Mouse (Mus musculus) forebrain, embryonic 13.5 days (tissue): Measurements from ENCODE around the gene Selenoo. TPM values are rescaled to one million over a fixed set of nuclear protein-coding genes. Genes with fewer than 3 reads are reported as not detected.

Experiments
- ATAC-seq: fragments of 200-750 bp; cut with Nextera tagmentation; 2 replicates; pipeline ENCODE4 v1.8.0; 2017
- H3K27ac ChIP-seq: fragments of 300-500 bp; sonication (generic); 2 replicates; pipeline ENCODE4 v1.5.1; 2015; ENCODE audit warnings: inconsistent platforms, mild to moderate bottlenecking, moderate library complexity
- H3K27me3 ChIP-seq: fragments of 300-500 bp; sonication (generic); 2 replicates; pipeline ENCODE4 v1.6.1; 2015; ENCODE audit warnings: mild to moderate bottlenecking, inconsistent platforms
- H3K36me3 ChIP-seq: fragments of 300-500 bp; sonication (generic); 2 replicates; pipeline ENCODE4 v1.6.1; 2015; ENCODE audit warnings: mild to moderate bottlenecking, inconsistent platforms; ENCODE audit not compliant: poor library complexity, severe bottlenecking
- H3K4me1 ChIP-seq: fragments of 300-500 bp; sonication (generic); 2 replicates; pipeline ENCODE4 v1.6.1; 2015; ENCODE audit warnings: inconsistent platforms
- H3K4me2 ChIP-seq: fragments of 300-500 bp; sonication (generic); 2 replicates; pipeline ENCODE4 v1.6.1; 2015; ENCODE audit warnings: inconsistent platforms, mild to moderate bottlenecking, moderate library complexity
- H3K4me3 ChIP-seq: fragments of 300-500 bp; sonication (generic); 2 replicates; pipeline ENCODE4 v1.5.1; 2015; ENCODE audit warnings: mild to moderate bottlenecking, inconsistent platforms
- H3K9ac ChIP-seq: fragments of 300-500 bp; sonication (generic); 2 replicates; pipeline ENCODE4 v1.6.1; 2015; ENCODE audit warnings: mild to moderate bottlenecking, inconsistent platforms
- H3K9me3 ChIP-seq: fragments of 300-500 bp; sonication (generic); replicated peaks from 2 replicates; pipeline ENCODE4 v1.6.1; 2016; ENCODE audit warnings: inconsistent platforms
- WGBS: fragments of 180-500 bp; shearing (Covaris S2); methylation state at CpG from one replicate; pipeline ENCODE4 v1.1.7; 2015; 5-methylcytosine and 5-hydroxymethylcytosine counted together
- polyA plus RNA-seq: library from polyadenylated mRNA; unstranded; fragments of >200 nt; fragmentation: Nextera tagmentation; extraction: Ambion mirVana; gene quantifications from 2 replicates; pipeline ENCODE4 v1.2.1, GENCODE M21; 2015

The Selenoo gene
- 20.9 and 22.5 TPM in 2 replicates for polyA plus RNA-seq

DNA sequence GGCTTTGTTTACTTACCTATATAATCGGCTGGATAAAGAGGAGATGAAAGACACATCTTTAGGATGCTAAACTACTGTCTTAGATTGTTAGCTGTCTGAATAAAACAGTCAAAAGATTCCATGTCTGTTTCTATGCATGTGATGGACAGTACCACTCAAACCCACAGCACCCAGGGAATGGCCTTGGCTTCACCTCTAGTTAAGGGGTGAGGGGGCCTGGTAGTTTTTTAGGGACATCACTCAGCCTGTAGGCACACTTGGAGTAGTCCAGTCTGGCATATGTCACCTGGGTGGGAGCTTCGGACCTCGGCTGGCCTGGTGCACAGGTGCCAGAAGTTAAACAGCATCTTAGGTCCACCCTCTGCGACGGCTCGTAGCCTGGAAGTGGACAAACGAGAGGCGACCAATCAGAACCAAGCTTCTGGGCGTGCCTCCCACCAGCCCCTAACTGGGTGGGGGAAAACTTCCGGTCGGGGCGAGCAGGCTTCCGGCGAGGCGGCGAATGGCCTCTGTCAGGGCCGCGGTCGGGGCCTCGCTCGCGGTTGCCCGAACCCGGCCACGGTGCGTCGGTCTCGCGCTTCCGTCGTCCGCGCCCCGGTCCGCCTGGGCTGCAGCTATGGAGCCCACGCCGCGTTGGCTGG lies at the start of gene Selenoo:
Selenoo (plus strand) TSS at position 478 of the 641 bp plus-strand sequence.
- peak within 1 kb of the TSS; percentile 99 for H3K4me3 ChIP-seq
- peak within 1 kb of the TSS; percentile 99 for H3K4me2 ChIP-seq
- peak within 1 kb of the TSS; percentile 97 for H3K9ac ChIP-seq
- peak; percentile 93 for ATAC-seq
- no peaks in the 10 kb centered on the region for H3K9me3 ChIP-seq
- 2% methylated on average over 35 of the region's 38 CpGs for WGBS
- no peaks in the 10 kb centered on the region for H3K27me3 ChIP-seq
- peaks cover 51% of the 10 kb centered on the region for H3K36me3 ChIP-seq
- H3K27ac ChIP-seq, result peak within 1 kb of the TSS; percentile 75
- peaks cover 23% of the 10 kb centered on the region for H3K4me1 ChIP-seq

- Histone ChIP-seq H3K4me1 (no peaks in the 10 kb centered on the region), H3K4me2 (no peak overlapping the region), H3K36me3 (no peaks in the 10 kb centered on the region), H3K27me3 (no peaks in the 10 kb centered on the region), H3K9me3 (peaks cover 3% of the 10 kb centered on the region; the same call in 1 of the 2 replicates), H3K27ac (no peak overlapping the region), H3K9ac (no peak overlapping the region), H3K4me3 (no peak overlapping the region)
- no peak for ATAC-seq
- whole genome bisulfite sequencing, result 74% methylated on average over 5 of the region's 5 CpGs
Observed at GRCm38 (mm10) chr15:89044381-89044780, 44.5 kb upstream of the Selenoo start.

GRCm38 (mm10) chr15:89046356-89046755 lies 42.5 kb upstream of the Selenoo start:
- no peaks in the 10 kb centered on the region for H3K36me3 ChIP-seq
- H3K9ac ChIP-seq, result no peak overlapping the region
- WGBS, result 87% methylated on average over 4 of the region's 4 CpGs
- no peak overlapping the region for H3K4me2 ChIP-seq
- no peaks in the 10 kb centered on the region for H3K4me1 ChIP-seq
- H3K4me3 ChIP-seq, result no peak overlapping the region
- peaks cover 3% of the 10 kb centered on the region; the same call in 1 of the 2 replicates for H3K9me3 ChIP-seq
- ATAC-seq, result no peak
- no peaks in the 10 kb centered on the region for H3K27me3 ChIP-seq
- no peak overlapping the region for H3K27ac ChIP-seq

- H3K9ac ChIP-seq, result no peak overlapping the region
- H3K27me3 ChIP-seq, result peaks cover 16% of the 10 kb centered on the region; the same call in 1 of the 2 replicates
- H3K27ac ChIP-seq, result no peak overlapping the region
- H3K4me1 ChIP-seq, result peaks cover 6% of the 10 kb centered on the region; the same call in 1 of the 2 replicates
- no peaks in the 10 kb centered on the region for H3K9me3 ChIP-seq
- 89% methylated on average over 7 of the region's 7 CpGs for WGBS
- no peak for ATAC-seq
- H3K4me3 ChIP-seq, result no peak overlapping the region
- no peak overlapping the region for H3K4me2 ChIP-seq
- no peaks in the 10 kb centered on the region for H3K36me3 ChIP-seq
Observed at GRCm38 (mm10) chr15:89054666-89055065, 34.2 kb upstream of the Selenoo start.

DNA sequence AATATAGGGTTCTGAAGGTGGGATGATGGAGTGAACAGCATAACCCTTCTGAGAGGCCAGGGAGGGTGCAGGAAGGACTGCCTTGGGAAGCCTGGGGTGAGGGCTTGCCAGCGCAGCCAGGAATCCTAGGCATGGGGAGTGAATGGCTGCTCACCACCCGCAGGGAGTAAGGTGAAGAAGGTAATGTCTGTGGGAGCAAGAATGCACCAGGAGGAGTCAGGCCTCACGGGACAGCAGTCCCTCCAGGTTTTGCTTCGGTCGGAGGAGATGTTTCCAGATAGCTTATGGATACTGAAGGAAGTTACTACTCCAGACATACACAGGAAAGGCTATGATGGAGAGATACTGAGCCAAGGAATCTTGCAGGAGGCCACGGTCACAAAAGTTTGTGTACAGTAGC lies 30.1 kb upstream of the Selenoo start:
- peak overlapping the region; percentile 94 for H3K4me2 ChIP-seq
- H3K4me3 ChIP-seq, result peak overlapping the region; percentile 69
- H3K36me3 ChIP-seq, result no peaks in the 10 kb centered on the region
- peaks cover 16% of the 10 kb centered on the region; the same call in 1 of the 2 replicates for H3K27me3 ChIP-seq
- no peaks in the 10 kb centered on the region for H3K9me3 ChIP-seq
- WGBS, result 31% methylated on average over 6 of the region's 6 CpGs
- H3K9ac ChIP-seq, result peak overlapping the region; percentile 82; the same call in 1 of the 2 replicates
- H3K27ac ChIP-seq, result no peak overlapping the region
- ATAC-seq, result no peak
- peaks cover 16% of the 10 kb centered on the region for H3K4me1 ChIP-seq

GRCm38 (mm10) chr15:89059161-89059931 lies 29.5 kb upstream of the Selenoo start, which contains the start of gene Panx2:
Gene Panx2 (plus strand): TSS chr15:89059734.
- Histone ChIP-seq H3K4me1 (peaks cover 16% of the 10 kb centered on the region), H3K36me3 (no peaks in the 10 kb centered on the region), H3K4me3 (peak within 1 kb of the TSS; percentile 69), H3K9ac (peak within 1 kb of the TSS; percentile 82), H3K27me3 (peaks cover 16% of the 10 kb centered on the region; the same call in 1 of the 2 replicates), H3K27ac (peak within 1 kb of the TSS; percentile 19; the same call in 1 of the 2 replicates), H3K4me2 (peak within 1 kb of the TSS; percentile 94), H3K9me3 (no peaks in the 10 kb centered on the region)
- peak; percentile 59 for ATAC-seq
- WGBS, result 1% methylated on average over 38 of the region's 57 CpGs

GRCm38 (mm10) chr15:89060032-89060681 lies 28.7 kb upstream of the Selenoo start:
- peak overlapping the region; percentile 69 for H3K4me3 ChIP-seq
- H3K4me2 ChIP-seq, result peak overlapping the region; percentile 94
- no peak overlapping the region; the same call in 1 of the 2 replicates for H3K27ac ChIP-seq
- peak overlapping the region; percentile 82 for H3K9ac ChIP-seq
- H3K9me3 ChIP-seq, result no peaks in the 10 kb centered on the region
- 1% methylated on average over 44 of the region's 48 CpGs for WGBS
- ATAC-seq, result peak; percentile 54
- H3K36me3 ChIP-seq, result no peaks in the 10 kb centered on the region
- H3K4me1 ChIP-seq, result peaks cover 16% of the 10 kb centered on the region
- H3K27me3 ChIP-seq, result peaks cover 16% of the 10 kb centered on the region; the same call in 1 of the 2 replicates

GRCm38 (mm10) chr15:89060811-89061460 lies 27.9 kb upstream of the Selenoo start:
- peak overlapping the region; percentile 94 for H3K4me2 ChIP-seq
- peaks cover 16% of the 10 kb centered on the region for H3K4me1 ChIP-seq
- peaks cover 16% of the 10 kb centered on the region; the same call in 1 of the 2 replicates for H3K27me3 ChIP-seq
- 88% methylated on average over 12 of the region's 12 CpGs for WGBS
- H3K9me3 ChIP-seq, result no peaks in the 10 kb centered on the region
- H3K9ac ChIP-seq, result peak overlapping the region; percentile 82
- peak overlapping the region; percentile 69 for H3K4me3 ChIP-seq
- ATAC-seq, result 0 out of 2 replicates have a peak, but pooled peaks have one; percentile 9
- H3K27ac ChIP-seq, result no peak overlapping the region
- H3K36me3 ChIP-seq, result no peaks in the 10 kb centered on the region

- Histone ChIP-seq H3K4me2 (no peak overlapping the region), H3K27ac (no peak overlapping the region), H3K9ac (no peak overlapping the region), H3K4me1 (peaks cover 16% of the 10 kb centered on the region), H3K27me3 (peaks cover 26% of the 10 kb centered on the region), H3K9me3 (no peaks in the 10 kb centered on the region), H3K36me3 (no peaks in the 10 kb centered on the region), H3K4me3 (no peak overlapping the region)
- ATAC-seq, result no peak
- WGBS, result 87% methylated on average over 6 of the region's 6 CpGs
Observed at GRCm38 (mm10) chr15:89061761-89062517, 26.9 kb upstream of the Selenoo start.

DNA sequence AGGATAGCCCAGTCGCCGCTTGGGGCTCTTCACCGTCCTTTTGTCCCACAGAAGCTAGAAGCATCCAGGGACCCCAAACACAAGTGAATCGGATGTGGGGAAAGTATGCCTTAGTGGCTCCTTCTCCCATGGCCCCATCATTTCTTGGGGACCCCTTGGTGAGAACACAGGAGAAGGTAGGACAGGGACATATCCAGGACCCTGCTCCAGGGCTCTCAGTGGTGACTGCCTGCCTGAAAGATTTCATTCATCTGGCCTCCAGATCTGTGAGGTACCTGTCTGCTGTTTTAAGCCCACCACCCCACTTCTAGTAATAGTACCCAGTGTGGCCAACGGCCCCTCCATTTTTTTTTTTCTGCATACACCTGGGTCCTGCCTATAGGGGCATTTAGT lies 26.4 kb upstream of the Selenoo start:
- Histone ChIP-seq H3K9me3 (no peaks in the 10 kb centered on the region), H3K27me3 (peaks cover 32% of the 10 kb centered on the region)
- 90% methylated on average over 5 of the region's 5 CpGs for WGBS

DNA sequence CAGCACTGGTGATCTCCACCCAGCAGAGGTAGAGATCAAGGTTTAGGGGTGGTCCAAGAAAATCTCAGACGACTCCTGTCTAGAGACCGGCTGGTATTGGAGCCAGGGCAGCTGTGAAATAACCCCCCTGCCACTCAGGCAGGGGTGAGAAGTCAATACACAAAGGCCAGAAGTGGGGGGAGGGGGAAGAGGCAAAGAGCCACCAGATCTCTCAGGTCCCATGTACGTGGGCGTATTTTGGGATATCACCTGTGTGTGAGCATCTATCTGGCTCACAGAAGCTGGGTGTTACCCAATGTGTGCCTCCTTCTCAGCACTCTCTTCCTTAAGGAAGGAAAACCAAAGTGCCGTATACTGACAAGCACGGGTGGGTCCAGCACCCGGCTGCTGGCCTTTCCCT lies 25.9 kb upstream of the Selenoo start:
- 82% methylated on average over 7 of the region's 7 CpGs for WGBS
- peaks cover 16% of the 10 kb centered on the region for H3K4me1 ChIP-seq
- no peak overlapping the region for H3K4me3 ChIP-seq
- H3K9ac ChIP-seq, result no peak overlapping the region
- peaks cover 33% of the 10 kb centered on the region for H3K27me3 ChIP-seq
- no peaks in the 10 kb centered on the region for H3K9me3 ChIP-seq
- H3K27ac ChIP-seq, result no peak overlapping the region
- peaks cover 4% of the 10 kb centered on the region; the same call in 1 of the 2 replicates for H3K36me3 ChIP-seq
- no peak overlapping the region for H3K4me2 ChIP-seq
- ATAC-seq, result no peak

More for the DNA sequence above, 26.4 kb upstream of the Selenoo start:
- H3K4me2 ChIP-seq, result no peak overlapping the region
- no peak overlapping the region for H3K27ac ChIP-seq
- peaks cover 16% of the 10 kb centered on the region for H3K4me1 ChIP-seq
- H3K36me3 ChIP-seq, result no peaks in the 10 kb centered on the region
- no peak overlapping the region for H3K9ac ChIP-seq
- H3K4me3 ChIP-seq, result no peak overlapping the region
- no peak for ATAC-seq
